Mouse (Mus musculus) forebrain, embryonic 16.5 days (tissue): ENCODE measurements around the gene Chp2. TPM values are rescaled to one million over a fixed set of nuclear protein-coding genes. Genes with fewer than 3 reads are reported as not detected.
"Not testable (repeated sequence)": the region's sequence is repeated elsewhere in the genome, so short reads cannot be mapped to it uniquely, and the experiment has no call there.

Source experiments
- ATAC-seq: fragments of 200-750 bp; cut with Nextera tagmentation; 2 replicates; pipeline ENCODE4 v1.8.0; 2017; ENCODE audit warnings: mild to moderate bottlenecking, moderate library complexity
- H3K27ac ChIP-seq: fragments of 300-500 bp; sonication (generic); 2 replicates; pipeline ENCODE4 v1.5.1; 2014; ENCODE audit warnings: low read length, control low read depth
- H3K27me3 ChIP-seq: fragments of 300-500 bp; sonication (generic); replicated peaks from 2 replicates; pipeline ENCODE4 v1.6.1; 2014; ENCODE audit warnings: low read length; ENCODE audit not compliant: control insufficient read depth, insufficient read depth
- H3K36me3 ChIP-seq: fragments of 300-500 bp; sonication (generic); 2 replicates; pipeline ENCODE4 v1.6.1; 2014; ENCODE audit not compliant: control insufficient read depth, insufficient read depth
- H3K4me1 ChIP-seq: fragments of 300-500 bp; sonication (generic); replicated peaks from 2 replicates; pipeline ENCODE4 v1.6.1; 2014; ENCODE audit warnings: low read length; ENCODE audit not compliant: control insufficient read depth, insufficient read depth
- H3K4me2 ChIP-seq: fragments of 300-500 bp; sonication (generic); 2 replicates; pipeline ENCODE4 v1.6.1; 2014; ENCODE audit warnings: mild to moderate bottlenecking, low read length, control low read depth
- H3K4me3 ChIP-seq: fragments of 300-500 bp; sonication (generic); replicated peaks from 2 replicates; pipeline ENCODE4 v1.5.1; 2014; ENCODE audit warnings: mild to moderate bottlenecking, low read length, control low read depth
- H3K9ac ChIP-seq: fragments of 300-500 bp; sonication (generic); replicated peaks from 2 replicates; pipeline ENCODE4 v1.6.1; 2014; ENCODE audit warnings: low read depth, low read length, control low read depth
- H3K9me3 ChIP-seq: fragments of 300-500 bp; sonication (generic); 2 replicates; pipeline ENCODE4 v1.6.1; 2016; ENCODE audit warnings: low read length; ENCODE audit not compliant: control insufficient read depth
- WGBS: fragments of 180-500 bp; shearing (Covaris S2); extraction: QIAGEN DNeasy Blood & Tissue Kit; methylation state at CpG from one replicate; pipeline ENCODE4 v1.1.7; 2014; 5-methylcytosine and 5-hydroxymethylcytosine counted together
- polyA plus RNA-seq: library from polyadenylated mRNA; unstranded; fragments of >200 nt; fragmentation: Nextera tagmentation; extraction: Ambion mirVana; gene quantifications from 2 replicates; pipeline ENCODE4 v1.2.1, GENCODE M21; 2015

Gene Chp2
- polyA plus RNA-seq, 1 experiment from 2014 or later, result 0.57 TPM

- WGBS, result 63% methylated on average over 4 of the region's 4 CpGs
- Histone ChIP-seq H3K9me3 (no peaks in the 10 kb centered on the region), H3K4me2 (no peak overlapping the region), H3K27me3 (no peaks in the 10 kb centered on the region), H3K9ac (no peak overlapping the region), H3K36me3 (no peaks in the 10 kb centered on the region), H3K4me3 (no peak overlapping the region), H3K27ac (no peak overlapping the region), H3K4me1 (no peaks in the 10 kb centered on the region)
- ATAC-seq, result no peak
These were observed 10.6 kb downstream of the Chp2 start for GRCm38 (mm10) chr7:122229916-122230315.

- WGBS, result 86% methylated on average over 4 of the region's 4 CpGs
- Histone ChIP-seq H3K4me2 (no peak overlapping the region), H3K9ac (no peak overlapping the region), H3K4me1 (no peaks in the 10 kb centered on the region), H3K36me3 (no peaks in the 10 kb centered on the region), H3K27me3 (no peaks in the 10 kb centered on the region), H3K9me3 (no peaks in the 10 kb centered on the region), H3K4me3 (no peak overlapping the region), H3K27ac (no peak overlapping the region)
- no peak for ATAC-seq
These were observed 11.6 kb downstream of the Chp2 start for GRCm38 (mm10) chr7:122230866-122231265.

DNA sequence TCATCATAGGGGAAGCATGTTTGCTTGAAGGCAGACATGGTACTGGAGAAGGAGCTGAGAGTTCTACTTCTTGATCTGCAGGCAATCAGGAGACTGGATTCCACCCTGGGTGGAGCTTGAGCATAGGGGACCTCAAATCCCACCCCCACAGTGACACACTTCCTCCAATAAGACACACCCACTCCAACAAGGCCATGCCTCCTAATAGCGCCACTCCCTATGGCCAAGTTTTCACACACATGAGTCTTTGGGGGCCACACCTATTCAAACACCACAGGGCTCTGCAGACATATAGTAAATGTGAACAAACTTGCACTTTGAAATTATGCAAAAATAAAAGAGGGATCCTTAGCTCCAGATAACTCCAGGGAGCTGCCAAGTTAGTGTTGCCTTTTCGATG is 19.6 kb downstream of the Chp2 start:
- H3K27ac ChIP-seq, result no peak overlapping the region
- peaks cover 2% of the 10 kb centered on the region for H3K4me1 ChIP-seq
- H3K36me3 ChIP-seq, result no peaks in the 10 kb centered on the region
- no peak for ATAC-seq
- WGBS, result 98% methylated on average over 2 of the region's 2 CpGs
- H3K4me2 ChIP-seq, result no peak overlapping the region
- no peaks in the 10 kb centered on the region for H3K27me3 ChIP-seq
- H3K4me3 ChIP-seq, result no peak overlapping the region
- H3K9me3 ChIP-seq, result no peaks in the 10 kb centered on the region
- H3K9ac ChIP-seq, result no peak overlapping the region

- H3K36me3 ChIP-seq, result no peaks in the 10 kb centered on the region
- H3K4me2 ChIP-seq, result no peak overlapping the region
- H3K9ac ChIP-seq, result no peak overlapping the region
- H3K9me3 ChIP-seq, result no peaks in the 10 kb centered on the region
- H3K27ac ChIP-seq, result no peak overlapping the region
- WGBS, result 83% methylated on average over 6 of the region's 6 CpGs
- H3K4me3 ChIP-seq, result no peak overlapping the region
- no peak for ATAC-seq
- peaks cover 7% of the 10 kb centered on the region for H3K4me1 ChIP-seq
- no peaks in the 10 kb centered on the region for H3K27me3 ChIP-seq
These were observed 21.3 kb downstream of the Chp2 start for GRCm38 (mm10) chr7:122240413-122241119.

DNA sequence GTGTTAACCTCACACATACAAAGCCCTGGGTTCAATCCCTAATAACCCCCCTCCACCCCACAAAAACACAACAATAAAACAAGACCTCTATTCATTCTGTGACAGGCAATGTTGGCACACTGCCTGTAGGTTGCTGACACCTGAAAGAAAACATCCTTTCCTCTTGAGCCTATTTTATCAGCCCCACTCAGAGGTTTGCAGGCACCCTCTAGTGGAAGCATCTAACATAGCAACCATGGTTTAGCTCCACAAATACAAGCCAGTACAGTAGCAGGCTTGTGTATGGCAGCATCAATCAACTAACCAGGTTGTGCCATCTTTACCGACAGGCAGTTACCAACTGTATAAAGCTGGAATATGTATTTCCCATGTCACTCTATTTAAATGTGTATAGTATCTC is 23.0 kb downstream of the Chp2 start:
- H3K9ac ChIP-seq, result no peak overlapping the region
- H3K36me3 ChIP-seq, result no peaks in the 10 kb centered on the region
- 50% methylated on average over 1 of the region's 1 CpGs for WGBS
- no peak overlapping the region for H3K4me3 ChIP-seq
- 0 out of 2 replicates have a peak, but pooled peaks have one; percentile 43 for ATAC-seq
- H3K27ac ChIP-seq, result no peak overlapping the region
- H3K4me1 ChIP-seq, result peaks cover 7% of the 10 kb centered on the region
- H3K9me3 ChIP-seq, result no peaks in the 10 kb centered on the region
- H3K4me2 ChIP-seq, result no peak overlapping the region
- no peaks in the 10 kb centered on the region for H3K27me3 ChIP-seq

DNA sequence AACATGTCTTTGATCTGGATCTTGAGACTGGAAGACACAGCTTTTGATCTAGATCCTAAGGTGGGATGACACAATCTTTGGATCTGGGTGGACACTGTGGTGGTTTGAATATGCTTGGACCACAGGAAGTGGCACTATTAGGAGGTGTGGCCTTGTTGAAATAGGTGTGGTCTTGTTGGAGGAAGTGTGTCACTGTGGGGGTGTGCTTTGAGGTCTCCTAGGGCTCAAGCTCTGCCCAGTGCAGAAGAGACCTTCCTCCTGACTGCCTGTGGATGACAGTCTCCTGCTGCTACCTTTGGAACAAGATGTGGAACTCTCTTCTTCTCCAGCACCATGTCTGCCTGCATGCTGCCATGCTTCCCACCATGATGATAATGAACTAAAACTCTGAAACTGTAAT is 23.4 kb downstream of the Chp2 start:
- not testable (repeated sequence) for H3K4me2 ChIP-seq, ATAC-seq, H3K4me1 ChIP-seq, H3K4me3 ChIP-seq, H3K9me3 ChIP-seq, H3K27me3 ChIP-seq, H3K9ac ChIP-seq, H3K36me3 ChIP-seq, H3K27ac ChIP-seq

GRCm38 (mm10) chr7:122244166-122244565 is 24.9 kb downstream of the Chp2 start:
- WGBS, result 9% methylated on average over 7 of the region's 7 CpGs

GRCm38 (mm10) chr7:122244584-122244983 is 25.3 kb downstream of the Chp2 start:
- no peaks in the 10 kb centered on the region for H3K36me3 ChIP-seq
- no peak overlapping the region for H3K9ac ChIP-seq
- no peaks in the 10 kb centered on the region for H3K9me3 ChIP-seq
- ATAC-seq, result peak; percentile 57; the same call in 1 of the 2 replicates
- H3K27me3 ChIP-seq, result no peaks in the 10 kb centered on the region
- H3K27ac ChIP-seq, result no peak overlapping the region
- peak overlapping the region; percentile 11; the same call in 1 of the 2 replicates for H3K4me2 ChIP-seq
- 21% methylated on average over 8 of the region's 8 CpGs for WGBS
- no peak overlapping the region for H3K4me3 ChIP-seq
- peaks cover 7% of the 10 kb centered on the region for H3K4me1 ChIP-seq

More at GRCm38 (mm10) chr7:122244166-122244565, 24.9 kb downstream of the Chp2 start:
- Histone ChIP-seq H3K4me1 (peaks cover 7% of the 10 kb centered on the region), H3K27ac (no peak overlapping the region), H3K4me2 (peak overlapping the region; percentile 11; the same call in 1 of the 2 replicates), H3K4me3 (no peak overlapping the region), H3K36me3 (no peaks in the 10 kb centered on the region), H3K9me3 (no peaks in the 10 kb centered on the region), H3K9ac (peak overlapping the region; percentile 14; the same call in 1 of the 2 replicates), H3K27me3 (no peaks in the 10 kb centered on the region)
- peak; percentile 61 for ATAC-seq

GRCm38 (mm10) chr7:122245976-122246375 is 26.7 kb downstream of the Chp2 start:
- Histone ChIP-seq H3K4me2 (no peak overlapping the region), H3K4me1 (peaks cover 7% of the 10 kb centered on the region), H3K9ac (no peak overlapping the region), H3K36me3 (no peaks in the 10 kb centered on the region), H3K4me3 (no peak overlapping the region), H3K27ac (no peak overlapping the region), H3K9me3 (no peaks in the 10 kb centered on the region), H3K27me3 (no peaks in the 10 kb centered on the region)
- 47% methylated on average over 5 of the region's 5 CpGs for WGBS
- no peak for ATAC-seq
